Mouse (Mus musculus) liver, adult (tissue): ENCODE data around the gene Olfr239.
"Not testable (repeated sequence)": the region's sequence is repeated elsewhere in the genome, so short reads cannot be mapped to it uniquely, and the experiment has no call there.

Experiments used
- GATA4 ChIP-seq: IDR thresholded peaks from 2 replicates; pipeline ENCODE4 v1.6.1; 2014; ENCODE audit warnings: mild to moderate bottlenecking, low read length; ENCODE audit not compliant: insufficient replicate concordance

Olfr239 gene

GRCm38 (mm10) chr17:33191002-33191401 lies at the start of gene Olfr239:
Gene Olfr239, plus strand, starts transcription at chr17:33191302.
- TF ChIP-seq GATA4: not testable (repeated sequence)

GRCm38 (mm10) chr17:33168147-33168546 lies 23.0 kb upstream of the Olfr239 start, which contains the start of gene Olfr55:
Gene Olfr55, plus strand, starts transcription at chr17:33168447.
- TF ChIP-seq GATA4: not testable (repeated sequence)

- TF ChIP-seq GATA4: no peak
Measured at GRCm38 (mm10) chr17:33221590-33221989, 30.5 kb downstream of the Olfr239 start, which contains the start of gene Olfr1564. Gene Olfr1564, minus strand, starts transcription at chr17:33221690.
